Mouse (Mus musculus): Measurements from ENCODE around the gene Baz1b.

Baz1b gene

GRCm38 (mm10) chr5:135285211-135285610 is 98.1 kb downstream of the Baz1b start:
- no peak for DNase-seq

- DNase-seq: peak; percentile 69
Observed at GRCm38 (mm10) chr5:135286185-135286584, 99.1 kb downstream of the Baz1b start.

DNA sequence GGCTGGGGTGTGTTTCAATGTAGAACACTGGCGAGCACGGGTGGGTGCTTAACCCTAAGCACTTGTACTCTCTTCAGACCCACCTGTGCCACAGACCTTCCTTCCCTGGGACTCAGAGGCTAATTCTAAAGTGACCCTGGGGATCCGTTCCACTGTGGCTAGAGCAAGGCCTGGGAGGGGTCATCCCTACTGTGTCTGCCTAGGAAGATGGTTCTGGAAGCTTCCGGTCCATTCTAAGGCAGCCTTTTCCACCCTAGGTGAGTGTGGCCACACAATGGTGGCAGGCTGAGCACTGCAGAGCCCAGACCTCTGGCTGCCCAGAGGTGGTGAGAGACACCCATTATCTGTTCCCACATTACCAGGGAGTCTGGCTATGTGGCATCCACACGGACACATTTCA is 99.9 kb downstream of the Baz1b start:
- DNase-seq: no peak

DNA sequence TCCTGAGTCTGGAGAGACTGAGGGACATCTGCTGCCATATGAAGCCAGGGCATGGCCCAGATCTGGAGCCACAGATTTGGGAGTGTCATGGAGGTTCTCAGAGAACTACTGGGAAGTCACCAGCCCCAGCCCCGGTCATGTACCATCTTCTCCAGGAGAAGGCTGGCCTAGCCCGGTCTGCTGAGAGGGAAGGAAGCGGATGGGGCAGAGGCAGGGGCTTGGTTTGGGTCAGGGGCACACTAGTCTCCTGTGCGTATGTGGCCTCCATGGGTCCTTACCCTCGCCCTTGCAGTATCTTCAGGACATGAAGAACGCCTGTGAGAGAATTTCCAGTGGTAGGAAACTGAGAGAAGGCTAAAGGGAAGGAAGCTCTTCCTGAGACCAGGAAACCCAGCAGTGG is 103.6 kb downstream of the Baz1b start:
- DNase-seq: no peak

DNA sequence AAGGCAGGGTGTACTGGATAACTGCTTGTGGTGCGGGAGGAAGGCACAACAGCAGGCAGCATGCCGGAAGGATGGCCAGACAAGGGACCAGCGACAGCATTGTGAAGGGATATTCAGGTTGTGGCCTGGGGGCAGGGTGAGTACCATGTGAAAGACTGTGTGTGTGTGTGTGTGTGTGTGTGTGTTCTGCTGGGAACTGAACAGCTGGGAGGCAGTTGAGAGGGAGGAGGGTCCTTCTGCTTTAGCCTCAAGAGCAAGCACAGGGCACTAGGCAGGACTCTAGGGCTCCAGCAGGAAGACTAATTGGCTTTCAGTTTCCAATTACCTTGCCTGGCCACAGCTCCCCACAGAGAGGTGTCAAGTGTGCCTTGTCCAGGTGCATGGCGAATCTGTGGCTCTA is 104.1 kb downstream of the Baz1b start:
- no peak for DNase-seq

DNA sequence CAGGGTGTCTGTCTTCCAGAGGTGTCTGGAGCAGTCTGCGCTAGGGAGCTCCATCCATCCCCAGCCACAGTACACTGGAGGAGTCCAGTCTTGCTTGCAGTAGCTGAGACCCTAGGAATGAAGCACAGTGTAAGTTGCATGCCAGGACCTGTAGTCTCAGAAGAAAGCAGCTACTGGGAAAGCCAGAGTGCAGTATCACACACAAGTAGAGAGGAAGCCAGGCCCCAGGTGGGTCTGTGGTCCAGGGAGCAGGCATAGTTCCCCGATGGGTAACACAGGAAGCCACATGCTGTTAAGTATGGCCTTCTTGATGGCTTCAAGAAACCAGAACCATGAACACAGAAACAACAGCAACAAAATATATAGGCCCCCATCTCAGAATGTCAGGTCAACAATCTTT is 104.9 kb downstream of the Baz1b start:
- no peak for DNase-seq

All from right cerebral cortex, postnatal 25 days (tissue).